Mouse (Mus musculus) testis, adult 2 months (tissue): Measurements from ENCODE around the gene Ftl1.

Experiments
- CTCF ChIP-seq: fragments of 200-500 bp; IDR thresholded peaks from 2 replicates; pipeline ENCODE4 v1.5.1; 2012; ENCODE audit warnings: low read depth, mild to moderate bottlenecking, inconsistent platforms, low read length, moderate library complexity; ENCODE audit not compliant: control insufficient read depth, insufficient read depth, insufficient replicate concordance
- POLR2A ChIP-seq: fragments of 200-500 bp; IDR thresholded peaks from 2 replicates; pipeline ENCODE4 v1.6.1; 2012; ENCODE audit warnings: low read depth, mild to moderate bottlenecking, inconsistent platforms, low read length, moderate library complexity; ENCODE audit not compliant: control insufficient read depth

DNA sequence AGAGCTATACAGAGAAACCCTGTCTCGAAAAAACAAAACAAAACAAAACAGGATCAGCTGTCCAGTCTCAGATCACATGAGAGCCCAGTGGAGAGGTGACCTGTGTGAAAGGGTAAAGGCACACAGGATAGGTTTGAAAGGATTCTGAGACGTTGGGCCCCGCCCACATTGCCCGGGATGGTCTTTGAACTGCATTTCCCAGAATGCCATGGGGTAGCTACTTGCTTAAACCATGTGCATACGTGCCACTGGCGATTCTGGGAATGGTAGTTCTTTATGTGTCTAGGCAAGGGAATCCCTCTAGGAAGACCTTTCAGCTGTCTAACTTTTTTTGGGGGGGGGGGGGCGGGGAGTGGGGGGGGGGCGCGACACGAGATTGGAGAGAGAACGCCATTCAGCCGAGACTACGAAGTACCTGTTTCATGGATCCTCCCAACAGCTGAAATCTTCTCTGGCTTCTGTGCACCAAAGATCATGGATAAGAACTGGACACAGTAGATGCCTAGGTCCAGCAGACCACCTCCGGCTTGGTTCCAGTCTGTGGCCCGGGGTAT lies 21.8 kb upstream of the Ftl1 start, which contains the start of gene Tulp2:
- TF ChIP-seq POLR2A = peak; percentile 57; the same call in 1 of the 2 replicates
- TF ChIP-seq CTCF = no peak
